Comparison of ENCODE assay signal across 16 mouse cellular contexts in the genomic region with DNA sequence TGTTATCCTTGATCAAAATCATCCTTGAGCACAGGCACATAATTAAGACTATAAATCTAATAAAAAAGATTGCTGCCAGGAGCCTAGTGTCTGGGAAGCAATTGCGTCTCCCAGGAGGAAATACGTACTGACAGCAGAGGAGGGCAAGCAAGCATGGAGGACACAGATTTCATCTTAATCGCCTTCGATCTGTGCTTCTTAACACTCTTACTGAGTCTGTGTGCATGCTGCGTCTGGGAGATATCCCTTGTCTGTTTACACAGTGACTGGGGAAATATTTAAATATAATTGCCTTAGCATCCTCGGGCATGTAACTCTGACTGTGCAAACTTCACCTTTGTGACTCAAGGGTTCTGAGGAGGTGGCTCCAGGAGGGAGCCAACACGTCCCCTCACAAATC. TPM values are rescaled to one million over a fixed set of nuclear protein-coding genes. Genes with fewer than 3 reads are reported as not detected.
"Had no signal": no experiment of that assay in that cellular context is flagged by ENCODE, and none has a peak within 500 bp of the region (broad histone marks: within the 10 kb centered on the region; RNA-seq: fewer than 3 reads in every experiment).

No protein-coding gene starts in this region.

- H3K4me3 ChIP-seq: intestine, embryonic 15.5 days; limb, embryonic 12.5 days; liver, embryonic 13.5 days; lung, embryonic 15.5 days; megakaryocyte, embryonic 14.5 days; myocyte; neural tube, embryonic 12.5 days had no signal

- H3K9me3 ChIP-seq: intestine, embryonic 15.5 days; limb, embryonic 12.5 days; liver, embryonic 13.5 days; lung, embryonic 15.5 days; neural tube, embryonic 12.5 days had no signal

- H3K9ac ChIP-seq: intestine, embryonic 15.5 days; limb, embryonic 12.5 days; liver, embryonic 13.5 days; liver, postnatal 0 days; lung, embryonic 15.5 days; neural tube, embryonic 12.5 days had no signal

- H3K4me1 ChIP-seq: intestine, embryonic 15.5 days; limb, embryonic 12.5 days; lung, embryonic 15.5 days; neural tube, embryonic 12.5 days had no signal

- DNase-seq: kidney, adult 2 months; kidney, postnatal 25 days; layer of hippocampus, postnatal 36 days; liver; liver, embryonic 13.5 days; liver, postnatal 0 days; lung, postnatal 14 days; thymus, postnatal 14 days had no signal

- H3K36me3 ChIP-seq: intestine, embryonic 15.5 days; limb, embryonic 12.5 days; liver, embryonic 13.5 days; lung, embryonic 15.5 days; neural tube, embryonic 12.5 days had no signal

- H3K27me3 ChIP-seq: intestine, embryonic 15.5 days; limb, embryonic 12.5 days; liver, embryonic 13.5 days; lung, embryonic 15.5 days; neural tube, embryonic 12.5 days had no signal

- H3K27ac ChIP-seq: intestine, embryonic 15.5 days; limb, embryonic 12.5 days; liver, embryonic 13.5 days; lung, embryonic 15.5 days; macrophage; neural tube, embryonic 12.5 days; stomach, postnatal 0 days had no signal

- H3K4me2 ChIP-seq: intestine, embryonic 15.5 days; limb, embryonic 12.5 days; liver, embryonic 13.5 days; lung, embryonic 15.5 days; neural tube, embryonic 12.5 days had no signal

- ATAC-seq: intestine, embryonic 15.5 days; liver, postnatal 0 days had no signal

RNA-seq across cellular contexts. Expression of a gene that starts 33.0 kb away (rescaled TPM):
- polyA plus RNA-seq: limb, embryonic 12.5 days; macrophage had no signal
